Mouse (Mus musculus) heart, postnatal 0 days (tissue): ENCODE measurements around the gene Nt5dc2. TPM values are rescaled to one million over a fixed set of nuclear protein-coding genes. Genes with fewer than 3 reads are reported as not detected.
A peak's percentile ranks its signal among the peaks of the same experiment; 100 is the strongest.

Source experiments
- ATAC-seq: fragments of 200-750 bp; cut with Nextera tagmentation; 2 replicates; pipeline ENCODE4 v1.8.0; 2017; ENCODE audit warnings: low read depth, moderate number of reproducible peaks, moderate library complexity; ENCODE audit not compliant: insufficient read depth
- DNase-seq: peaks from one replicate; pipeline ENCODE4 v3.0.0-alpha.2; 2016; ENCODE audit warnings: low spot score
- H3K27ac ChIP-seq: fragments of 300-500 bp; sonication (generic); 2 replicates; pipeline ENCODE4 v1.5.1; 2014; ENCODE audit warnings: low read depth, mild to moderate bottlenecking
- H3K27me3 ChIP-seq: fragments of 300-500 bp; sonication (generic); 2 replicates; pipeline ENCODE4 v1.6.1; 2014; ENCODE audit warnings: low read length, mixed read lengths; ENCODE audit not compliant: control insufficient read depth, insufficient read depth
- H3K36me3 ChIP-seq: fragments of 300-500 bp; sonication (generic); replicated peaks from 2 replicates; pipeline ENCODE4 v1.6.1; 2014; ENCODE audit warnings: low read length, mixed read lengths; ENCODE audit not compliant: control insufficient read depth, insufficient read depth
- H3K4me1 ChIP-seq: fragments of 300-500 bp; sonication (generic); 2 replicates; pipeline ENCODE4 v1.6.1; 2014; ENCODE audit warnings: antibody characterized with exemption; ENCODE audit not compliant: control insufficient read depth, insufficient read depth
- H3K4me2 ChIP-seq: fragments of 300-500 bp; sonication (generic); 2 replicates; pipeline ENCODE4 v1.6.1; 2014; ENCODE audit warnings: low read depth, mild to moderate bottlenecking, low read length, moderate library complexity
- H3K4me3 ChIP-seq: fragments of 300-500 bp; sonication (generic); 2 replicates; pipeline ENCODE4 v1.5.1; 2014; ENCODE audit warnings: low read depth, low read length
- H3K9ac ChIP-seq: fragments of 300-500 bp; sonication (generic); replicated peaks from 2 replicates; pipeline ENCODE4 v1.6.1; 2014; ENCODE audit warnings: low read depth, low read length, mixed read lengths
- H3K9me3 ChIP-seq: fragments of 300-500 bp; sonication (generic); replicated peaks from 2 replicates; pipeline ENCODE4 v1.6.1; 2016; ENCODE audit warnings: low read length; ENCODE audit not compliant: control insufficient read depth
- CTCF ChIP-seq: IDR thresholded peaks from 2 replicates; pipeline ENCODE4 v1.5.1; 2016; ENCODE audit warnings: antibody characterized with exemption, control low read depth, low read depth
- EP300 ChIP-seq: IDR thresholded peaks from 2 replicates; pipeline ENCODE4 v1.6.1; 2016; ENCODE audit warnings: antibody characterized with exemption, low read depth
- WGBS: fragments of 180-500 bp; shearing (Covaris S2); extraction: QIAGEN DNeasy Blood & Tissue Kit; methylation state at CpG from one replicate; pipeline ENCODE4 v1.1.7; 2014; 5-methylcytosine and 5-hydroxymethylcytosine counted together
- polyA plus RNA-seq: library from polyadenylated mRNA; unstranded; fragments of >200 nt; fragmentation: Nextera tagmentation; extraction: Ambion mirVana; gene quantifications from 2 replicates; pipeline ENCODE4 v1.2.1, GENCODE M21; 2015
- total RNA-seq: library from RNA; depleted of rRNA; stranded (reverse); fragments of >200 nt; gene quantifications from 2 replicates; pipeline ENCODE4 v1.2.3, GENCODE M21; 2014; ENCODE audit warnings: low replicate concordance

The Nt5dc2 gene
- total and polyA plus RNA-seq, 2 experiments from 2014 or later, result 146 to 212 TPM

DNA sequence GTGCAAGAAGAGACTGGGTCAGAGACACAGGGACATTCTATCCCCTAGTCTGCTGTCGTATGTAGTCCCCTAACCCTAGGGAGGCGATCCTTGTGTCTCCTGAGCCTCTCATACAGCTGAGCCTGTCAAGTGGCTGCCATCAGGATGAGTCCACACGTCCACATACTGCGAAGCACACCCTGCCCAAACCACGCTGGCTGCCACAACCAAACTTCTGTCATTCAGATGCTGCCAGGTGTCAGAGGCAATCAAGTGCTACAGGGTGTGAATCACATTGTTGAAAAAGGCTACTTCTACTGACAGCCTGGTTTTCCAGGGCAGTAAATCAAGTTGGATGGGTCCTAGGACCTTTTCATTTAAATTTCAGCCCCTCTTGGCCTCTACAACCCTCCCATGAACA lies 46.9 kb downstream of the Nt5dc2 start:
- no peaks in the 10 kb centered on the region for H3K9me3 ChIP-seq
- H3K4me3 ChIP-seq, result no peak overlapping the region
- no peak overlapping the region for H3K27ac ChIP-seq
- 85% methylated on average over 5 of the region's 5 CpGs for WGBS
- H3K4me1 ChIP-seq, result no peaks in the 10 kb centered on the region
- H3K36me3 ChIP-seq, result peaks cover 96% of the 10 kb centered on the region
- H3K9ac ChIP-seq, result no peak overlapping the region
- ATAC-seq (no peak), DNase-seq (no peak)
- no peak for TF ChIP-seq CTCF
- TF ChIP-seq EP300, result no peak
- no peak overlapping the region for H3K4me2 ChIP-seq
- H3K27me3 ChIP-seq, result no peaks in the 10 kb centered on the region

DNA sequence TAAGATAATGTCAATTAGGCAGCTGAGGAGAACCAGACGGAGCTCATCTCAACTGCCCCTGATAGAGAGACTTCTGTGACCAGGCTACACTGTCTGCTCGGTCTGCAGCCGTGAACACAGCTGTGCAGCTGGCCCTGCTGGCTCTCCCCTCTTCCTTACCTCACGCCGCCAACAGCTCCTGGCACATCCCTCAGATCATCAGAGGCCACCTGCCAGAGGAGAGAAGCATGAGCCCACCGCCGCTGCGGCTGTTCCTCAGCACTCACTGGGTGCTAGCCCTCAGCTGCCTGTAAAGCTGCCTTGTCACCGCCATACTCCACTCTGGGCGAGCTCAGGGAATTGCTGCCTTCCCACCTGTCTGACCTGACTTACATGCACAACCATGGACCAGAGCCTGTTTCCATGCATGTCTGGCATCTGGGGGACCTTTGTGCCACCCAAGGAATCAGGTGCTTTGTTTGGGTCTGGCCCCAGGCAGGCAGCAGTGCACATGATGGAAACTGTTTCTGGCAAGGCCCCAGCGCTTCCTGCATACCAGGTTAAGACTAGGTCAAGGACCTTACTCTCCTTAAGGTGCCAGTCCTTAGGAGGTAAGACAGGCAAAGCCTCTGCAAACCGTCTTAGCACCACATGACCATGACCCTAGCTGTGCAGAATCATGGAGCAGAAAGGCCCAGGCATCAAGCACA lies 49.0 kb downstream of the Nt5dc2 start:
- Histone ChIP-seq H3K9ac (no peak overlapping the region), H3K27me3 (no peaks in the 10 kb centered on the region), H3K36me3 (peaks cover 96% of the 10 kb centered on the region), H3K27ac (no peak overlapping the region), H3K9me3 (no peaks in the 10 kb centered on the region), H3K4me2 (no peak overlapping the region), H3K4me3 (no peak overlapping the region), H3K4me1 (0 out of 2 replicates have a peak, but pooled peaks cover 2% of the 10 kb centered on the region)
- no peak for DNase-seq
- 72% methylated on average over 12 of the region's 12 CpGs for WGBS
- 0 out of 2 replicates have a peak, but pooled peaks have one; percentile 27 for ATAC-seq
- TF ChIP-seq CTCF (no peak), EP300 (no peak)

DNA sequence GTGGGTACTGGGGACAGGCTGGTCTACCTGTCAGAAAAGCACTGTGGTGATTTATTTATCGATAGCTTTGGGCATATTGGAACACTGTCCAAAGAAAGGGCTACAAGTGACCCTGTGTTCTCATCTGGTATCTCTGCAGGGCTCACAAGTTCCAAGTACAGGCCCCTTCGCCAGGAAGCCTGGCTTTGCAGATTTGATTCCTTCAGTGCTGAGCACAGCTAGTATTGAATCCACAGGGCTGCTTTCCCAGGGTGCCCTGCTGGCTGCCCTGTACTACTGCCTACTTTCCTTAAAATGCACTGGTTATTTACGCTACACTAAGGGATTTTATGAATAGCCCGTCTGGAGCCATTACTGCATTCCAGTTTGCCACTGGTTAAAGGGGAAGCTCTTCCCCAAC lies 50.7 kb downstream of the Nt5dc2 start:
- H3K4me2 ChIP-seq, result no peak overlapping the region
- no peaks in the 10 kb centered on the region for H3K9me3 ChIP-seq
- no peak for DNase-seq
- H3K27me3 ChIP-seq, result no peaks in the 10 kb centered on the region
- TF ChIP-seq CTCF (no peak), EP300 (no peak)
- no peak overlapping the region for H3K4me3 ChIP-seq
- no peak for ATAC-seq
- H3K27ac ChIP-seq, result no peak overlapping the region
- 0 out of 2 replicates have a peak, but pooled peaks cover 2% of the 10 kb centered on the region for H3K4me1 ChIP-seq
- WGBS, result 72% methylated on average over 4 of the region's 4 CpGs
- H3K9ac ChIP-seq, result no peak overlapping the region
- peaks cover 96% of the 10 kb centered on the region for H3K36me3 ChIP-seq

DNA sequence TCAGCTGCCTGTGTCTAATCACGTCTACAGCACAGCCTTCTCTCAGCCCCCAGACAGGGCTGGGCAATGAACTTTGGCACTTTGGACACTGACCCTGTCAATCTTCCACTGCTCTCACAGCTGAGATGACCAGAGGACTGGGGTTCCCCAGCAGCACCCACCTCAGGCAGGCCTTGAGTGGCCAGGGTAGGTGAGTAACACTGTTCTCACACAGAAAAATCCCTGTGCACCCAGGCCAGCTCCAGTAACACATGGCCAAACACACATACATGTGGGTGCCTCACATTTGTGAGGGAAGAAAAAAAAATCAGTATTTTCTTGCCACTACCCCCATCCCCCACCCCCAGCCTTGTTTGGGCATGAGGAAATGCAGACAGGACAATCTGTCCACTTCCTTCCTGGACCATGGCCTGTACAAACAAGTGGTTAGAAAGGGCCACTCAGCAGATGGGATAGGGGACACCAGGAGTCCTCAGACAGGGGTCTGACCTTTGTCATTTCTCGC lies 52.0 kb downstream of the Nt5dc2 start:
- no peak for ATAC-seq
- H3K27ac ChIP-seq, result peak overlapping the region; percentile 51
- H3K36me3 ChIP-seq, result peaks cover 96% of the 10 kb centered on the region
- DNase-seq, result no peak
- no peak overlapping the region for H3K4me3 ChIP-seq
- no peak overlapping the region for H3K4me2 ChIP-seq
- TF ChIP-seq CTCF (no peak), EP300 (no peak)
- 60% methylated on average over 2 of the region's 2 CpGs for WGBS
- H3K9me3 ChIP-seq, result no peaks in the 10 kb centered on the region
- H3K4me1 ChIP-seq, result peaks cover 9% of the 10 kb centered on the region; the same call in 1 of the 2 replicates
- H3K9ac ChIP-seq, result no peak overlapping the region
- no peaks in the 10 kb centered on the region for H3K27me3 ChIP-seq

DNA sequence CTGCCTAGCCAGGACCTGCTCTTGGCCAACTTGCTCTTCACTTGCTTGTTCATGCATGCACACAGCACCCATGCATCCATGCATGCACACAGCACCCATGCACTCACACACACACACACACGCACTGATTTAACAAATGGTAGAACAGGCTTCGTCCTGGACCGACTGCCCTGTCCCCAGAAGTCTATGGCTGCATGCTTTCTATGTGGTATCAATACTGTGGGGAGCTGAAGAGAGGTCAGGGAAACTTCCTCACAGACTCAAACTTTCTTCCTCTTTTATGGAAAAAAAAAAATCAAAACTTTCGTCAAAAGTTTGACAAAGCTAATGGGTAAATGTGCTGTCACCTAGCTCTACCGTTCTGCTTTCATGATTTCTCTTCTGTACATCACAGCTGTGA lies 52.7 kb downstream of the Nt5dc2 start:
- no peaks in the 10 kb centered on the region for H3K9me3 ChIP-seq
- DNase-seq, result no peak
- ATAC-seq, result no peak
- no peak overlapping the region for H3K4me2 ChIP-seq
- TF ChIP-seq EP300, result no peak
- TF ChIP-seq CTCF, result no peak
- peaks cover 12% of the 10 kb centered on the region; the same call in 1 of the 2 replicates for H3K4me1 ChIP-seq
- 75% methylated on average over 5 of the region's 5 CpGs for WGBS
- H3K27ac ChIP-seq, result peak overlapping the region; percentile 51
- no peak overlapping the region for H3K9ac ChIP-seq
- no peak overlapping the region for H3K4me3 ChIP-seq
- H3K36me3 ChIP-seq, result peaks cover 98% of the 10 kb centered on the region
- no peaks in the 10 kb centered on the region for H3K27me3 ChIP-seq

DNA sequence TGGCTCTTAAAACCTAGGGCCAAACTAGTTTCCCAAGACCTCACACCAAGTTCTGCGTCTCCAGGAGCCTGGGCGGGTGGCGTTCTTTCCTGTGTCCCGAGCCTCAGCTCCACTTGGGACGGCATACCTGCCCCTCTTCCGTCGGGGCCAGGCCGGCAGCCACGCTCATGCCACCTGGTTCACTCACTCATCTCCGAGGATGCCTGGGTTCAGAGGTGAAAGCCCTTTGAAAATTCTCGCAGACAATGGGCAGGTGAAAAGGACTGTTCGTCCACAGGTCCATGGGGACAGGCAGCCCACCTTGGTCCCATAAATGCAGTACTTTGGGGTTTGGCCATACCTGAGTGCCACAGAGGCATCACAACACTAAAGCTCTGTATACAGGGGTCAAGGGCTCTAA lies 53.3 kb downstream of the Nt5dc2 start:
- no peak for ATAC-seq
- DNase-seq, result no peak
- no peak for TF ChIP-seq CTCF
- TF ChIP-seq EP300, result no peak
- no peaks in the 10 kb centered on the region for H3K9me3 ChIP-seq
- 85% methylated on average over 12 of the region's 12 CpGs for WGBS
- peaks cover 98% of the 10 kb centered on the region for H3K36me3 ChIP-seq
- peak overlapping the region; percentile 22; the same call in 1 of the 2 replicates for H3K27ac ChIP-seq
- H3K4me2 ChIP-seq, result no peak overlapping the region
- peaks cover 15% of the 10 kb centered on the region; the same call in 1 of the 2 replicates for H3K4me1 ChIP-seq
- H3K27me3 ChIP-seq, result no peaks in the 10 kb centered on the region
- H3K9ac ChIP-seq, result no peak overlapping the region
- H3K4me3 ChIP-seq, result no peak overlapping the region
